Comparison of ENCODE assay signal across 17 mouse cellular contexts in genomic region chr1:62564245-62565119, GRCm38 (mm10).
DNase-seq lines count a peak whose midpoint lies in the region; ATAC-seq and TF ChIP-seq lines count a peak whose summit lies in the region.
"Had no signal": no experiment of that assay in that cellular context is flagged by ENCODE, and none has a peak within 500 bp of the region (broad histone marks: within the 10 kb centered on the region; RNA-seq: fewer than 3 reads in every experiment).

No protein-coding gene starts in this region.

- TF ChIP-seq CTCF in heart, adult 2 months (IDR thresholded peaks at IDR 0.05): no peak

- 44% methylated on average over 13 of the region's 13 CpGs for WGBS in embryonic facial prominence, embryonic 14.5 days
- 34% methylated on average over 13 of the region's 13 CpGs for WGBS in hindbrain, embryonic 12.5 days
- WGBS in midbrain, embryonic 16.5 days: 10% methylated on average over 13 of the region's 13 CpGs
- 55% methylated on average over 13 of the region's 13 CpGs for WGBS in heart, adult 2 months

- no peak overlapping the region for H3K4me2 ChIP-seq in embryonic facial prominence, embryonic 14.5 days (ENCODE audit: low read depth, low read length)
- peak overlapping the region; percentile 21; the same call in 1 of the 2 replicates for H3K4me2 ChIP-seq in hindbrain, embryonic 12.5 days (replicated peaks)
- peak overlapping the region; percentile 27 for H3K4me2 ChIP-seq in midbrain, embryonic 16.5 days (ENCODE audit: low read length)
- H3K4me2 ChIP-seq: stomach, embryonic 15.5 days had no signal

- DNase-seq in ES-CJ7 (ENCODE audit: low read depth, low spot score): peak; percentile 27
- peak; percentile 34 for DNase-seq in embryonic facial prominence, embryonic 14.5 days (ENCODE audit: low spot score)
- DNase-seq in heart, adult 2 months: no peak
- no peak for DNase-seq in spleen, postnatal 10 days (ENCODE audit: low spot score in 2 of 2)
- DNase-seq in layer of hippocampus, postnatal 25 days (ENCODE audit: extremely low spot score in 1 of 2, low spot score in 1 of 2): no peak
- no peak for DNase-seq in kidney, adult 8-10 months
- DNase-seq: adrenal gland, postnatal 10 days; heart, adult 11 months; heart, postnatal 10 days; kidney, adult 11 months; layer of hippocampus, adult 9-11 months; left cerebral cortex, postnatal 4 days; right cerebral cortex, postnatal 25 days; thymus, postnatal 25 days had no signal

- no peak overlapping the region for H3K27ac ChIP-seq in embryonic facial prominence, embryonic 14.5 days (replicated peaks; ENCODE audit: low read depth, low read length)
- H3K27ac ChIP-seq in hindbrain, embryonic 12.5 days: peak overlapping the region; percentile 56
- no peak overlapping the region for H3K27ac ChIP-seq in midbrain, embryonic 16.5 days (ENCODE audit: low read length)
- H3K27ac ChIP-seq in heart, adult 2 months: no peak overlapping the region
- H3K27ac ChIP-seq: stomach, embryonic 15.5 days had no signal

- peak; percentile 33; the same call in 1 of the 2 replicates for ATAC-seq in embryonic facial prominence, embryonic 14.5 days (ENCODE audit: low read depth)
- peak; percentile 48; the same call in 1 of the 2 replicates for ATAC-seq in hindbrain, embryonic 12.5 days (ENCODE audit: low FRiP score)
- ATAC-seq in midbrain, embryonic 16.5 days: no peak

- H3K27me3 ChIP-seq in embryonic facial prominence, embryonic 14.5 days (replicated peaks; ENCODE audit: control insufficient read depth, insufficient read depth, low read length): no peaks in the 10 kb centered on the region
- no peaks in the 10 kb centered on the region for H3K27me3 ChIP-seq in hindbrain, embryonic 12.5 days
- no peaks in the 10 kb centered on the region for H3K27me3 ChIP-seq in midbrain, embryonic 16.5 days (ENCODE audit: control insufficient read depth, insufficient read depth, low read depth, low read length)
- no peaks in the 10 kb centered on the region for H3K27me3 ChIP-seq in heart, adult 2 months (ENCODE audit: control insufficient read depth, insufficient read depth, low read length)
- H3K27me3 ChIP-seq: stomach, embryonic 15.5 days had no signal

- no peak for TF ChIP-seq EP300 in heart, adult 2 months (IDR thresholded peaks at IDR 0.05; ENCODE audit: insufficient read depth, low read depth, low read length)

- no peak for TF ChIP-seq POLR2A in heart, adult 2 months (IDR thresholded peaks at IDR 0.05; ENCODE audit: insufficient read depth, low read depth, low read length)

- intact Hi-C loops in heart, adult 2 months (cut with DNase I): no loop called here

- no peak overlapping the region for H3K4me3 ChIP-seq in embryonic facial prominence, embryonic 14.5 days (ENCODE audit: low read depth, low read length)
- no peak overlapping the region for H3K4me3 ChIP-seq in hindbrain, embryonic 12.5 days
- no peak overlapping the region for H3K4me3 ChIP-seq in midbrain, embryonic 16.5 days (ENCODE audit: low read depth, low read length)
- H3K4me3 ChIP-seq in heart, adult 2 months: no peak overlapping the region
- H3K4me3 ChIP-seq: stomach, embryonic 15.5 days had no signal

- H3K4me1 ChIP-seq in embryonic facial prominence, embryonic 14.5 days (ENCODE audit: control insufficient read depth, insufficient read depth, low read length): peaks cover 9% of the 10 kb centered on the region; the same call in 1 of the 2 replicates
- peaks cover 17% of the 10 kb centered on the region for H3K4me1 ChIP-seq in hindbrain, embryonic 12.5 days
- H3K4me1 ChIP-seq in midbrain, embryonic 16.5 days (ENCODE audit: control insufficient read depth, insufficient read depth, low read length): peaks cover 22% of the 10 kb centered on the region
- H3K4me1 ChIP-seq in heart, adult 2 months (ENCODE audit: control insufficient read depth, insufficient read depth, low read length): no peaks in the 10 kb centered on the region
- H3K4me1 ChIP-seq: stomach, embryonic 15.5 days had no signal

- H3K9me3 ChIP-seq in embryonic facial prominence, embryonic 14.5 days (ENCODE audit: control insufficient read depth, low read length): no peaks in the 10 kb centered on the region
- H3K9me3 ChIP-seq in hindbrain, embryonic 12.5 days (replicated peaks): no peaks in the 10 kb centered on the region
- no peaks in the 10 kb centered on the region for H3K9me3 ChIP-seq in midbrain, embryonic 16.5 days (replicated peaks; ENCODE audit: control insufficient read depth, low read length, poor library complexity, severe bottlenecking)
- H3K9me3 ChIP-seq: stomach, embryonic 15.5 days had no signal

- H3K79me2 ChIP-seq in heart, adult 2 months (replicated peaks; ENCODE audit: control insufficient read depth, insufficient read depth, low read length): no peaks in the 10 kb centered on the region

- no peak overlapping the region for H3K9ac ChIP-seq in embryonic facial prominence, embryonic 14.5 days (ENCODE audit: low read depth, low read length)
- no peak overlapping the region for H3K9ac ChIP-seq in hindbrain, embryonic 12.5 days
- no peak overlapping the region for H3K9ac ChIP-seq in midbrain, embryonic 16.5 days (ENCODE audit: low read depth, low read length)
- no peak overlapping the region for H3K9ac ChIP-seq in heart, adult 2 months (ENCODE audit: low read depth, low read length)
- H3K9ac ChIP-seq: stomach, embryonic 15.5 days had no signal

- H3K36me3 ChIP-seq in embryonic facial prominence, embryonic 14.5 days (ENCODE audit: control insufficient read depth, insufficient read depth, low read length): no peaks in the 10 kb centered on the region
- no peaks in the 10 kb centered on the region for H3K36me3 ChIP-seq in hindbrain, embryonic 12.5 days
- no peaks in the 10 kb centered on the region for H3K36me3 ChIP-seq in midbrain, embryonic 16.5 days (ENCODE audit: control insufficient read depth, insufficient read depth, low read length)
- H3K36me3 ChIP-seq in heart, adult 2 months (ENCODE audit: control insufficient read depth, insufficient read depth, low read length): no peaks in the 10 kb centered on the region
- H3K36me3 ChIP-seq: stomach, embryonic 15.5 days had no signal

Comparison
In these comparisons a context has a peak if more than half of its experiments do, and no peak if none do; other contexts are left out.
1. DNase-seq: peak in ES-CJ7 (single experiment) and embryonic facial prominence, embryonic 14.5 days (single experiment); none in heart, adult 2 months (0 of 2), spleen, postnatal 10 days (0 of 2), layer of hippocampus, postnatal 25 days (0 of 2) and kidney, adult 8-10 months (0 of 2).